Mouse (Mus musculus) embryonic facial prominence, embryonic 10.5 days (tissue): ENCODE data around the gene Apof. TPM values are rescaled to one million over a fixed set of nuclear protein-coding genes. Genes with fewer than 3 reads are reported as not detected.
"Not testable (repeated sequence)": the region's sequence is repeated elsewhere in the genome, so short reads cannot be mapped to it uniquely, and the experiment has no call there.

ENCODE experiments used
- DNase-seq: peaks from one replicate; pipeline ENCODE4 v3.0.0-alpha.2; 2017; ENCODE audit warnings: low spot score
- H3K27ac ChIP-seq: fragments of 300-500 bp; sonication (generic); replicated peaks from 2 replicates; pipeline ENCODE4 v1.5.1; 2016; ENCODE audit warnings: mild to moderate bottlenecking
- H3K27me3 ChIP-seq: fragments of 300-500 bp; sonication (generic); replicated peaks from 2 replicates; pipeline ENCODE4 v1.6.1; 2016; ENCODE audit warnings: low read depth, mild to moderate bottlenecking; ENCODE audit not compliant: poor library complexity, severe bottlenecking
- H3K36me3 ChIP-seq: fragments of 300-500 bp; sonication (generic); replicated peaks from 2 replicates; pipeline ENCODE4 v1.6.1; 2016; ENCODE audit warnings: mild to moderate bottlenecking, moderate library complexity
- H3K4me1 ChIP-seq: fragments of 300-500 bp; sonication (generic); 2 replicates; pipeline ENCODE4 v1.6.1; 2016
- H3K4me3 ChIP-seq: fragments of 300-500 bp; sonication (generic); 2 replicates; pipeline ENCODE4 v1.5.1; 2016; ENCODE audit warnings: mild to moderate bottlenecking, moderate library complexity
- H3K9me3 ChIP-seq: fragments of 300-500 bp; sonication (generic); 2 replicates; pipeline ENCODE4 v1.6.1; 2016; ENCODE audit warnings: mild to moderate bottlenecking
- WGBS: fragments of 180-500 bp; shearing (Covaris S2); methylation state at CpG from one replicate; pipeline ENCODE4 v1.1.7; 2016; 5-methylcytosine and 5-hydroxymethylcytosine counted together
- polyA plus RNA-seq: library from polyadenylated mRNA; unstranded; fragments of >200 nt; fragmentation: Nextera tagmentation; extraction: Ambion mirVana; gene quantifications from 2 replicates; pipeline ENCODE4 v1.2.1, GENCODE M21; 2016

Gene Apof
- polyA plus RNA-seq, 1 experiment from 2014 or later, result not detected

- 95% methylated on average over 4 of the region's 4 CpGs for WGBS
- Histone ChIP-seq H3K4me3 (no peak overlapping the region), H3K4me1 (peaks cover 29% of the 10 kb centered on the region), H3K9me3 (no peaks in the 10 kb centered on the region), H3K36me3 (peaks cover 84% of the 10 kb centered on the region), H3K27ac (no peak overlapping the region), H3K27me3 (no peaks in the 10 kb centered on the region)
- DNase-seq, result no peak
These were observed 29.3 kb upstream of the Apof start for GRCm38 (mm10) chr10:128239140-128239539.

DNA sequence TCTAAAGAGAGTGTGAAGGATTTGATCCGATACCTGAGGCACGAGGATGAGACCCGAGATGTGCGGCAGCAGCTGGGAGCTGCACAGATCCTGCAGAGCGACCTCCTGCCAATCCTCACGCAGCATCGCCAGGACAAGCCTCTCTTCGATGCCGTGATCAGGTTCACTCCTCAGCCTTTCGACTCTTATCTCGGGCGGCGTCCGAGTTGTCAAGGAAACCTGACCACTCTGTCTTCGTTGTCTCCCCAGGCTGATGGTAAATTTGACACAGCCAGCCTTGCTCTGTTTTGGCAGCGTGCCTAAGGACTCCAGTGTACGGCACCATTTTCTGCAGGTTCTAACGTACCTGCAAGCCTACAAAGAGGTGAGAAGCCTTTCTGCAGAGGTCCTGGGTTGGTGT lies 28.3 kb upstream of the Apof start:
- Histone ChIP-seq H3K36me3 (peaks cover 87% of the 10 kb centered on the region), H3K27me3 (no peaks in the 10 kb centered on the region), H3K9me3 (no peaks in the 10 kb centered on the region), H3K27ac (no peak overlapping the region), H3K4me1 (peaks cover 22% of the 10 kb centered on the region), H3K4me3 (no peak overlapping the region)
- DNase-seq, result no peak
- WGBS, result 94% methylated on average over 18 of the region's 18 CpGs

DNA sequence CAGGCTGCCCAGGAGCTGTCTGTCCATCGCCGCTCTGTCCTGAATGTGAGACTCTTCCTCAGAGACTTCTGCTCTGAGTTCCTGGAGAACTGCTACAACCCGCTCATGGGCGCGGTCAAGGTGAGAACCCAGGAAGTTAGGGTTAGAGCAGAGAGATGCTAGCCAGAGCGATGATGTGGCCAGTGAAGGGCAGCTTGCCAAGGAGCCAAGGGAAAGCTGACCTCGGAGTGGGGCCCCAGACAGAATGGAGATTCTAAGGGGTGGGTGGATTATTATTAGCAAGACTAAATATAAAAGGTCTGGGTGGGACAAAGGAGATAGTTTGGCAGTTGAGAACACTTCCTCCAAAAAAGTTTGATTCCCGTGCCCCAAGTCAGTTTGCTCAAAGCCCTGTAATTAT lies 25.2 kb upstream of the Apof start:
- Histone ChIP-seq H3K9me3 (no peaks in the 10 kb centered on the region), H3K27ac (no peak overlapping the region), H3K4me3 (no peak overlapping the region), H3K4me1 (peaks cover under 1% of the 10 kb centered on the region; the same call in 1 of the 2 replicates), H3K36me3 (peaks cover 98% of the 10 kb centered on the region), H3K27me3 (no peaks in the 10 kb centered on the region)
- 96% methylated on average over 8 of the region's 8 CpGs for WGBS
- DNase-seq, result no peak

DNA sequence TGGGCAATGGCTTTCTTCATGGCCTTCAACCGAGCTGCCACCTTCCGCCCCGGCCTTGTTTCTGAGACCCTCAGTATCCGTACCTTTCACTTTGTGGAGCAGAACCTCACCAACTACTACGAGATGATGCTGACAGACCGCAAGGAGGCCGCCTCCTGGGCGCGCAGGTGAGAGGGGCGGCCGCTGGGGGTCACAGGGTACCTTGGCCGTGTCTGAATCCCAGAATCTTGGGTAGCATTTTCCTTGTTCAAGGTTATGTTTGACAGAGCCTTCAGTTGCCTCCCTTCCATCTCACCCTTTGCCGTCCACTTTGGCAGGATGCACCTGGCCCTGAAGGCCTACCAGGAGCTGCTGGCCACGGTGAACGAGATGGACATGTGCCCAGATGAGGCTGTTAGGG lies 24.4 kb upstream of the Apof start:
- Histone ChIP-seq H3K27ac (no peak overlapping the region), H3K4me3 (no peak overlapping the region), H3K4me1 (no peaks in the 10 kb centered on the region), H3K9me3 (no peaks in the 10 kb centered on the region), H3K36me3 (peaks cover 100% of the 10 kb centered on the region), H3K27me3 (no peaks in the 10 kb centered on the region)
- 94% methylated on average over 15 of the region's 15 CpGs for WGBS
- no peak for DNase-seq

DNA sequence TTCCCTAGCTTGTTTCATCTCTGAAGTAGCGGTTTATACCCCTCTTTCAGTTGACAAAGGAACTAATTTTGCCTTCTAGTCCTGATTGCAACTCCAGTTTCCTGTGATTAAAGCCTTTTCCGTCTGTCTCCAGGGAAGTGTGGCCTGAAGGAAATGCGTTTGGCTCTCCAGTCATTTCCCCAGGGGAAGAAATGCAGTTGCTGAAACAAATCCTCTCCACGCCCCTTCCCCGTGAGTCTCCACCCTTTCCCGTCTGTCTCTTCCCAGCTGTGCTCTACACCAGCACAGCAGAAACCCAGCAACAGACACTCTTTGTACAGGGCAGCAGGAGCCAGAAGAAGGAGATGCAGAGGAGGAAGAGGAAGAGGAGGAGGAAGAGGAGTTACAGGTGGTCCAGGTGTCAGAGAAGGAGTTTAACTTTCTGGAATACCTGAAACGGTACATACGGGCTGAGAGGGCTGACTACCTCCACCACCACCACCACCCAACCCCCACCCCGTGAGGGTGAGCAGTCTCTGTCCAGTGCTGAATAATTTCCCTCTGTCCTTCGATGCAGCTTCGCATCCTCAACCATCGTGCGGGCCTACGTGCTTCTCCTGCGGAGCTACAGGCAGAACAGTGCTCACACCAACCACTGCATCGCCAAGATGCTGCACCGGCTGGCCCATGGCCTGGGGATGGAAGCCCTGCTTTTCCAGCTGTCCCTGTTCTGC lies 21.3 kb upstream of the Apof start:
- 81% methylated on average over 17 of the region's 17 CpGs for WGBS
- Histone ChIP-seq H3K4me3 (no peak overlapping the region; the same call in 1 of the 2 replicates), H3K9me3 (no peaks in the 10 kb centered on the region), H3K27ac (no peak overlapping the region), H3K36me3 (peaks cover 100% of the 10 kb centered on the region), H3K4me1 (no peaks in the 10 kb centered on the region), H3K27me3 (no peaks in the 10 kb centered on the region)
- no peak for DNase-seq

DNA sequence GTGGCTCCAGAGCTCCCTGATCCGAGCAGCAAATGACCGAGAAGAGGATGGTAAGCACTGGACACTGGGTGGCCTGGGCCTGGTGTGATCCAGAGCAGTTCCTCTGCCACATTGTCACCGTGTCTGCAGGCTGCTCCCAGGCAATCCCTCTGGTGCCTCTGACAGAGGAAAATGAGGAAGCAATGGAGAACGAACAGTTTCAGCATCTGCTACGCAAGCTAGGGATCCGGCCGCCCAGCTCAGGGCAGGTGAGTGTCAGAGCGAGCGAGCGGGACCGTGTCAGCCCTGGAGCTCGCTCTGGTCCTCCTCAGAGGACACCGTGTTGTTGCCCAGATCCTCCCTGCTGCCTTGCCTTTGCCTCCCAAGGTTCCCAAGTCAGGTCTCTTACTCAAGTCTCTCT lies 17.9 kb upstream of the Apof start:
- H3K27me3 ChIP-seq, result no peaks in the 10 kb centered on the region
- 94% methylated on average over 13 of the region's 13 CpGs for WGBS
- H3K9me3 ChIP-seq, result no peaks in the 10 kb centered on the region
- no peak overlapping the region for H3K4me3 ChIP-seq
- H3K36me3 ChIP-seq, result peaks cover 93% of the 10 kb centered on the region
- no peak overlapping the region for H3K27ac ChIP-seq
- DNase-seq, result no peak
- no peaks in the 10 kb centered on the region for H3K4me1 ChIP-seq

- peaks cover 61% of the 10 kb centered on the region for H3K36me3 ChIP-seq
- WGBS, result 89% methylated on average over 4 of the region's 4 CpGs
- peaks cover 5% of the 10 kb centered on the region; the same call in 1 of the 2 replicates for H3K4me1 ChIP-seq
- no peaks in the 10 kb centered on the region for H3K27me3 ChIP-seq
- H3K9me3 ChIP-seq, result no peaks in the 10 kb centered on the region
- no peak within 1 kb of the TSS for H3K27ac ChIP-seq
- DNase-seq, result no peak
- H3K4me3 ChIP-seq, result no peak within 1 kb of the TSS
These were observed 14.7 kb upstream of the Apof start, which contains the start of gene Apon for GRCm38 (mm10) chr10:128253677-128254255. Gene Apon (plus strand): TSS chr10:128254096.

GRCm38 (mm10) chr10:128255925-128256324 lies 12.5 kb upstream of the Apof start:
- 93% methylated on average over 8 of the region's 8 CpGs for WGBS
- DNase-seq, result no peak
- Histone ChIP-seq H3K9me3 (no peaks in the 10 kb centered on the region), H3K4me1 (peaks cover 5% of the 10 kb centered on the region; the same call in 1 of the 2 replicates), H3K36me3 (peaks cover 39% of the 10 kb centered on the region), H3K4me3 (no peak overlapping the region), H3K27me3 (no peaks in the 10 kb centered on the region), H3K27ac (no peak overlapping the region)

DNA sequence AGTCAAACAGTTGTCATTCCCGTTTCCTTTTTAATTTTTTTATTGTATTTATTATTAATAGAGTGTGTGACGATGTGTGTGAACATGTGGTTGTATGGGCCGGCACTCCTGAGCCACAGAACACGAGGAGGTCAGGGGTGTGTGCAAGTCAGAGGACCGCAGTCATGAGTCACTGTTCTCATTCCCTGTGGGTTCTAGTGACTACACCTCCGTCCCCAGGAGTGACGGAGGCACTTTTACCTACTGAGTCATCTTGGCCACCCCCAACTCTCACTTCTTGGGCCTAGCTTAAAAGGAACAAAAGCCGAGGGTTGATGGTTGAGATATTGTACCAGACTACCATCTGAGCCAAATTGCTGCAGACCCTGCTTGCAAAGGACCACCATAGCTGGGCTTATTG lies 12.1 kb upstream of the Apof start:
- no peaks in the 10 kb centered on the region for H3K9me3 ChIP-seq
- no peak overlapping the region for H3K27ac ChIP-seq
- H3K4me3 ChIP-seq, result no peak overlapping the region
- no peak for DNase-seq
- peaks cover 35% of the 10 kb centered on the region for H3K36me3 ChIP-seq
- peaks cover 5% of the 10 kb centered on the region; the same call in 1 of the 2 replicates for H3K4me1 ChIP-seq
- 89% methylated on average over 8 of the region's 8 CpGs for WGBS
- H3K27me3 ChIP-seq, result no peaks in the 10 kb centered on the region

DNA sequence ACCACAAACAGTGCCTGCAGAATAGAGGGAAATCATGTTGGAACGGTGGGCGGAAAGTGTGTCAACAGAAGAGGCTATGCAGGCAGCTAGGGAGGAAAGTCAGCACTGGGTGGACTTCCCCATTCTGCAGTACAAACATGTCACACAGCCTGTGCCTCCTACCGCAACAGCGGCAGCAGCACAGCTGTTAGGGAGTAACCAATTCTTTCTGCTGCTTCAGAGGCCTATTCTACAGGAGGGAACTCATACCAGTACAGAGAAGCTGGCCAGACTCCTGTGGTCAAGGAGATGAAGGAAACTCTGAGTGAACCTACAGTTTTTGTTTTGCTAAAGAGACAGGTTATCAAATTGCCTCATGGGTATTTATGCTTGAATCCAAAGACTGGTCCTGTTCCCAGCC lies 9.5 kb upstream of the Apof start:
- Histone ChIP-seq H3K27ac (no peak overlapping the region), H3K4me3 (no peak overlapping the region), H3K9me3 (no peaks in the 10 kb centered on the region), H3K36me3 (peaks cover 10% of the 10 kb centered on the region; the same call in 1 of the 2 replicates), H3K4me1 (peaks cover 5% of the 10 kb centered on the region; the same call in 1 of the 2 replicates), H3K27me3 (no peaks in the 10 kb centered on the region)
- 85% methylated on average over 4 of the region's 4 CpGs for WGBS
- DNase-seq, result no peak

GRCm38 (mm10) chr10:128259946-128260345 lies 8.5 kb upstream of the Apof start:
- no peak for DNase-seq
- no peaks in the 10 kb centered on the region for H3K27me3 ChIP-seq
- H3K4me1 ChIP-seq, result peaks cover 5% of the 10 kb centered on the region; the same call in 1 of the 2 replicates
- no peaks in the 10 kb centered on the region for H3K36me3 ChIP-seq
- H3K4me3 ChIP-seq, result no peak overlapping the region
- no peaks in the 10 kb centered on the region for H3K9me3 ChIP-seq
- no peak overlapping the region for H3K27ac ChIP-seq
- WGBS, result 91% methylated on average over 5 of the region's 5 CpGs

DNA sequence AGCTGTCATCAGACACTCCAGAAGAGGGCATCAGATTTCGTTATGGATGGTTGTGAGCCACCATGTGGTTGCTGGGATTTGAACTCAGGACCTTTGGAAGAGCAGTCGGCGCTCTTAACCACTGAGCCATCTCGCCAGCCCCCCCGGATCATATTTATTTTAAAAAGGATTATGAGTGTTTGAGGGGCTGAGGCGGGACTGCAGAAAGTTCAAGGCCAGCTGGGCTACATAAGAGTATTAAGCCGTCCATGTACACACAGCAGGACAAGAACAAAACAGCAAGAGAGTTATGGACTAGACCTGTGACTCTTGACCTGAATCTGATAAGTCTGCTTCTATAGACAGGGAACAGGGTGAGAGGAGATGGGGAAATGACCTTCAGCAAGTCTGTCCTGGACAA lies 8.1 kb upstream of the Apof start:
- H3K27ac ChIP-seq, H3K9me3 ChIP-seq, H3K27me3 ChIP-seq, H3K4me1 ChIP-seq, H3K4me3 ChIP-seq, DNase-seq, H3K36me3 ChIP-seq: not testable (repeated sequence)
- whole genome bisulfite sequencing, result 89% methylated on average over 7 of the region's 7 CpGs

DNA sequence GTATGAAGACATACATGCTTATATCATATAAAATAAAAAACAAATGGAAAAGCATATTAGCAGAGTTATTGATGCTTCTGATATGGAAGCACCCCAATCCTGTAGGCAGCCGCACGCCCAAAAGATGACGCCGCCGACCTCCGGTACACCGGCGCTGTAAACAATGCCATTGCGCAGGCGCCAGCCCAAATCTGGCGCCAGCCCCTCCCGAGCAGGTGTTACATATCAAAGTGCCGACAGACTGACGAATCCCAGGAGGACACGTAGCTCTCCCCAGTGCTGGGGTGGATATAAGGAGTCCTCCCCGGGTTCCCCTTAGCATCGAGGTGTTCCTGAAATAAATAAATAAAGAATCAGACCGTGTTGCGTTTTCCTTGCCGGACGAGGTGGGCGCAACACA lies 6.2 kb upstream of the Apof start:
- no peaks in the 10 kb centered on the region for H3K4me1 ChIP-seq
- H3K36me3 ChIP-seq, result no peaks in the 10 kb centered on the region
- 83% methylated on average over 22 of the region's 22 CpGs for WGBS
- H3K27me3 ChIP-seq, result no peaks in the 10 kb centered on the region
- no peak overlapping the region for H3K4me3 ChIP-seq
- no peak for DNase-seq
- no peak overlapping the region for H3K27ac ChIP-seq
- H3K9me3 ChIP-seq, result no peaks in the 10 kb centered on the region
